Mouse (Mus musculus) CD8-positive naive resting alpha-beta T cell, adult 2 months (primary cell): ENCODE results near the gene Phospho1.
"Not testable (repeated sequence)": the region's sequence is repeated elsewhere in the genome, so short reads cannot be mapped to it uniquely, and the experiment has no call there.

Experiments
- DNase-seq, 2 experiments: peaks; one replicate each; pipeline ENCODE4 v3.0.0; 2022; ENCODE audit warnings: low read depth in 2 of 2, low spot score in 2 of 2

Gene Phospho1

GRCm38 (mm10) chr11:95858528-95859467, 34.5 kb downstream of the Phospho1 start:
- DNase-seq = peak; percentile 96 to 97

GRCm38 (mm10) chr11:95859468-95859855, 35.2 kb downstream of the Phospho1 start:
- DNase-seq = peak in 1 of 2 experiments; percentile 59

GRCm38 (mm10) chr11:95860071-95860490, 35.8 kb downstream of the Phospho1 start:
- DNase-seq = no peak

GRCm38 (mm10) chr11:95861397-95861796, 37.1 kb downstream of the Phospho1 start:
- no peak for DNase-seq

- DNase-seq = no peak
Measured at GRCm38 (mm10) chr11:95869442-95869841, 45.1 kb downstream of the Phospho1 start.

- DNase-seq = no peak
Measured at GRCm38 (mm10) chr11:95869918-95870470, 45.7 kb downstream of the Phospho1 start.

GRCm38 (mm10) chr11:95875804-95876203, 51.5 kb downstream of the Phospho1 start:
- DNase-seq = peak in 1 of 2 experiments; percentile 12

GRCm38 (mm10) chr11:95876296-95876695, 52.0 kb downstream of the Phospho1 start:
- DNase-seq = peak; percentile 35 to 60

- DNase-seq = not testable (repeated sequence)
Measured at GRCm38 (mm10) chr11:95879861-95880260, 55.6 kb downstream of the Phospho1 start.
